Mouse (Mus musculus) lung, postnatal 25 days (tissue): ENCODE measurements around the gene Rab31.

ENCODE experiments used
- DNase-seq: peaks from one replicate; pipeline ENCODE4 v3.0.0; 2022; ENCODE audit warnings: low spot score

Rab31 gene

DNA sequence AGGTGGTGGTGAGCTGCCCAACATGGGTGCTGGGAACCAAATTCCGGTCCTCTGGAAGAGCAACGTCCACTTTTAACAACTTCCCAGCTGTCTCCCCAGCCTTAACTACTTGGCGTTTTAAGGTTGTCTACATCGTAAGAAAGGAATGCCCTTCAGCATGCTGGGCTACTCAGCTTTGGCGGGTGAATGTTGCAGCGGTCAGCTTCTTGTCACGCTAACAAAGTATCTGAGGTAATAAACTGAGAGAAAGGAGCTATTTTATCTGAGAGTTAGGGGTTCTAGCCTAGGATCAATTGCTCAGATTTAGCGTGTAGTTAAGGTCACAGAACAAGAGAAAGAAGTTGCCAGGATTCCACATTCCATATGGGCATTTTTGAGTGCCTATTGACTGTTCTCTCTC lies 71.2 kb downstream of the Rab31 start:
- no peak for DNase-seq

DNA sequence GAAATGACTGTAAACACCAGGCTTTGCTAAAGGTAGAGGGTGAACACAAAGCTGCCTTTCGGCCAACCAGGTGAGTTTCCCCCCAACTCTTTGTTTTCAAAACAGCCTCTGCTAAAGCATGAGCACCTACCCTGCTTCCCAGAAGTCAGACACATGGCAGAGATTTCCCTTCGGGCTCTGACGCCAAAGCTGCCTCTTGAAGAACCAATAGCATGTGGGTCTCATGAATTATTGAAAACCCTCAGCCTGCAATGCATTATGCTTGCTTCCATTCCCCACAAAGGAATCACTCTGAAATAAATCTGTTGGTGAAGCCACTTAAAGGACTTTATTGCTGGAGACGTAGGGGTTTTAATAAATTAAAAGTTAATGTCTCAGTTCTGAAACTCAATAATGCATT lies 72.5 kb downstream of the Rab31 start:
- DNase-seq: no peak

DNA sequence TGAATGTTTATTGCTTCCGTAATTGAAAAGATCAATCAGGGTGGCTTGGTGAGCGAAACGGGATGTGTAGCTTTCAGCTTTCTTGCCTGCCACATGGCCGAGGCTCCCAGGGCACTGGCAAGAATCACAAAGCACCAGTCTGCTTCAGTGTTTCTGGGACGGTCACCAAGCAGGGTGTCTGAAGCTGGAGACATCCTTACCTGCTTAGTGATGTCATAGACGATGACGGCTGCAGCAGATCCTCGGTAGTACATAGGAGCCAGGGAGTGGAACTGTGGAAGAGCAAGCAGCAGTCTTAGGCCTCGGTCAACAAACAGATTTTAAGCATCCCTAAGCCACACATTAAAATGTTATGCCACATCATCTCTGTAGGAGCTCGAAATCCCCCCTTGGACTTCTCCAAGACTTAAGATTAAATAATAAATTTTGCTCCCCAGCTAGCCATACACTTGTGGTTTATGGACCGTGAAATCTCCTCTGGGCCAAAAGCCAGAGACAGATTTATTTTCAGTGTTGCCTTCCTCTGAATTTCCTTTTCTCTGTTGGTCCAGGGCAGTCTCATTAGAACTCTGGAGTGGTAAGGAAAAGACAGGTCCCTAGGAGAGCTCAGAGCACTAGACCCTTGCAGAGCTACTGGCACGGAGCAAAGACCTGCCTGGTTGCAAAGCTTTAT lies 74.6 kb downstream of the Rab31 start:
- no peak for DNase-seq

DNA sequence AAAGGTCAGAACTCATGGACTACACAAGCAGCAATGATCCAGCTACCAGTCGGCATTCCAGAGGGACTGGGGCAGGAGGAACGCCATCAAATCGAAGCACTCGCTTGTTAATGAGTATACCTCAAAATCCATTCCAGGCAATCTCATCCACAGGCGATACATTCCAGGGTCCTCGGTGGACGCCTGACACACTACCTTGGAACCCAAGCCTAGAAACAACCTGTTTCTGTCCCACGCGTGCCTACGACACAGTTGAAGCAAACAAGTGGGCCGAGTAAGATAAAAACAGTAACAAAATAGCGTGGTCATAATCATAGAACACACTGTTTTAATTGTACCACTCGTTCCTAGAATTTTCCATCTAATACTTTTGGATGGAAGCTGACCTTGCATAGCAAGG lies 75.6 kb downstream of the Rab31 start:
- no peak for DNase-seq

DNA sequence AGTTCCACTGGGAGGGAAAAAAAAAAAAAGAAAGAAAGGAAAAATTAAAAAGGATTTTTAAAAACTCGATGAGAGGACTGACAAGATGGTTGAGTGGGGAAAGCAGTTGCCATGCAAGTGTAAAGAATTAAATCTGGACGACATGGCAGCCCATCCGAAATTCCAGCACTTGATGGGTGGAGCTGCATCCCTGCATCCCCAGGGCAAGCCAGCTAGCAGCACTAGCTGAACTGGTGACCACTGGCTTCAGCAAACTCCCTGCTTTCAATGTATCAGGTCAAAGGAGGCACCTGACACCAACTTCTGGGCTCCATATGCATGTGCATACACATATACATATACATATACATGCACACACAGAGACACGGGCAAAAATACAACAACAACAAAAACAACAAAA lies 80.3 kb downstream of the Rab31 start:
- no peak for DNase-seq

DNA sequence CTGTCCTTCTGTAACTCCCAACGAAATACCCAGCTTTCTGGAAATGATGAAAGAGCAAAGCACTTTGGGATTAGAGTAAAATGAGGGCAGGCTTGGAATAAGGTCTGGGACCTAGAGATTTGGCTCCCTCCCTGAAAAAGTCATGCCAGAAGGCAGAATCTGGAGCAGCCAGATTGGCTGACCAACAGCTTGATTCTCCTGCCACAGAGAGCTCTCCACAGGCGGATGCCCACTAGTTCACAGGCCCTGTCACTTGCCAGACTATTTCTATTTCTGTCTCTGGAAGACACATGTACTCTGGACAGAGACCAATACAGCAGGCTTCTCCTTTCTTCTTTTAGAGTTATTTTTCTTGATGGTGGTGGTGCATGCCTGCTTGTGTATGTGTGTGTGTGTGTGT lies 88.8 kb downstream of the Rab31 start:
- DNase-seq: no peak

DNA sequence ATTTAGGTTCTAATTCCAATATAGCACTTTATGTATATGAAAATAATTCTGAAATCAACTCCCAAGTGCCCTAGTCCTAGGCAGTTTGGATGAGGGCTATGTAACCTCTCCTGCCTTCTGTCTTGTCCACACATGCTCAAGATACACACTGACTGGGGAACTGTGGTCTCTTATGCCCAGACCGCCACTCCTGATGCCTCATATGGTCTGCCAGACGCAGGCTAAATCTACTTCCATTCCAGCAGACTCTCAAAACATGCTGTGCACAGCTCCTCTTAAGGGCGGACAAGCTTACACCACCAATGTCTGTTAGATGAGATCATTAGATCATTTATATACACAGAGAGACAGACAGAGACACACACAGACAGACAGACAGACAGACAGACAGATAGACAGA lies 89.2 kb downstream of the Rab31 start:
- no peak for DNase-seq

DNA sequence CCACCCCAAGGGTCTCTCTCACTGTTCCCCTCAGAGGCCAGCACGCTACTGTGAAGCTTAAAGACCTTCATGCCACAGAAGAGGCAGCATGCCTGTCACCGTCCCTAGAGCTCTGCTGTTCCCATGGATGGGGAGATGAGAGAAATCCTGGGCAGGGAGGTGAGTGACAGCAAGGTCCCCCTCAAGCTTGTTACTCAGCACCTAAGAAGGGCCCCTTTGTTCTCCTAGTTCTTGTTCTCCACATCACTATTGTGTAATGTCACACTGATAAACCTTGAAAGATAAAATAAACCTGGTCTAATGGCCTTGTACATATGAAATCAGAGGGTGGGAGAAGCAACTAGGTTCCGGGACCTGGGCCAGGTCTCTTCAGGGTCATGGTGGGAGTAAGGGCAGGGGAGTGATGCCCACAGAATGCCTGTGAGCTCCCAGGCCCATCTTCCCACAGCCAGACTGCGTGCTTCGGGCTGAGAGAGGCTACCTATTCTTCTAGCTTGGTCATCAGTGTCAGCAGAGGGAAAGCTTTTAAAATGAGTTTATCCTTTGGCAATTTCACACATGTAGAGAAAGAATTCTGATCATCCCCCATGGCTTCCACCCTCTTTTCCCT lies 90.4 kb downstream of the Rab31 start:
- no peak for DNase-seq

DNA sequence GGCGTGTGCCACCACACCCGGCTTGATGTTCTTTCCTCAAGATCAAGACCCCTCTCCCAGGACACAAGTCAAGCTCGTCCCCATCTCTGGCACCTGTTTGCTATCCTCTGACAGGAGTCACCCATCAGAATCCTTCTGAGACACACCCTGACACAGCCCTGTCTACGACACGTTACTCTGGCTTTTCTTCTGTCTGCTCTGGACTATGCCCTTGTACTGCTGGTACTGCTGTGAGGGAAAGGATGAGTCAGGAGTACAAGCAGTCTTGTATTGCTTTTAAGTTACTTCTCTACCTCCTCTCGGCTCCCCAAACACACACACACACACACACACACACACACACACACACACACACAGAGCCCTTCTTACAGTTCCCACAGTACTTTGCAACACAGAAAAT lies 91.0 kb downstream of the Rab31 start:
- DNase-seq: no peak

DNA sequence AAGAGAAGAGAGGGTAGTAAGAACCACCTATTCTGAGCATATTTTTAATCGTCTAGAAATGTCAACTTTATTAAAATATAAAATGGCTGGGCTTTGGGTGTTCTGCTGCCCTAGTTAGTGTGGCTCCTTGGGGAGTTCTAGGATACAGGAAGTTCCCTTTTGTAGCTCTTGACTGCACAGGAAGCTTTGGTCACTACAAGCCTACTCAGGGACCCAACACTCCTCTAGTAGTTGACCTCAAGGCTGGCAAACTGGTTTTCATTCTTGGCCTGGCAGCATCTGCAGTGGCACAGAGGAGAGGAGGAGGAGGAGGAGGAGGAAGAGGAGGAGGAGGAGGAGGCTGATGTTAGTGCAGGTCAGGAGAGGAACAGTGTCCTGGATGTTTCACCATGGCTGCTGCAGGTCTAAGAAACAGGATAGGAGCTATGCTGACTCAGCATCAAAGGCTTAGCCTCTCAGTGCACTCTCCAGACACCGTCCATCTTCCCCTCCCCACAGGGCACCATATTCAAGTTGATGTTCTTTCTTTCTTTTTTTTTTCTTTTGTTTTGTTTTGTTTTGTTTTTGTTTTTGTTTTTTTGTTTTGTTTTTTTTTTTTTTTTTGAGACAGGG lies 91.6 kb downstream of the Rab31 start:
- no peak for DNase-seq

DNA sequence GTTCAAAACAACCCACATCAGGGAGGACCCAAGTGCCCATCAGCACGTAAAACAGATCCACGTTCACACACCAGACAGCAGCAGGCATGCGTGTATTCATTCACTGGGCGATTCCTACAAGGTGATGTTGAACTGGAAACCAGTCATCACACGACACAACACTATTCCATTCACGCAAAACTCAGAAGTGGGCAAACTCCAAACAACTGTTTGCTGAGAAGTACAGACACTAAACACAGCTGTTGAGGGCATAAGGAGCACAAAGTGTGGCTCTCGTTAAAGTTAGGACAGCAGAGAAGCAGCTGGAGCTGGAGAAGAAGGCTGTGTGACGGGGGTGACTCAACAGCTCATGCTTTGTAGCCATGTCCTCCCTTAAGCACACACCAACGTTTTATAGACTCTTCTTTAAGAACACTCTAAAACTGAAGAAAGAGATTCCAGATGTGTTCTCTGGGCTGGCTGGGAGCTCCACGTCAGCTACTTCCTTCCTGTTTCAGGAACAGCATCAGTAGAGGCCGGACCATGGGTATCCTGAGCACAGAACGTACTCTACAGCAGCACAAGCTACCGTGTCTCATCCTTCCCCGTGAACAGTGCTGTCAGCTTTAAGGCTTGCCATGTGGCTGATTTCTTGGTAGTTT lies 92.6 kb downstream of the Rab31 start:
- DNase-seq: no peak

DNA sequence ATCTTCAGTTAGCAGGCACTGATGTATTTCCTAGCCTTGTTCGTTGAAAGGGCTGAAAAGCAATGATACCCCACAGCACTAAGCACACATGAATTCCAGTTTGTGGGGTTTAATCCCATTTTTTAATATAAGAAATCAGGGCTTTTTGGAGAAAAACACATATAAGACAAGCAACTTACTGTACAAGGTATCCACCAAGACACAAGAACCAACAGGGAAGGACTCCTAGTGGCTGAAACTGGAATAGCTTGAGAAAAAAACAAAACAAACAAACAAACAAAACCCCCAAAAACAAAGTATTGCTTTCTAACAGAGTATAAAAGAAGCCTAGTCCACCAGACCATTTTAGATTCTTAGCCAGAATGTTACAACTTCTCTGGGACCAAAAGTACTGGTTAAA lies 94.8 kb downstream of the Rab31 start:
- DNase-seq: no peak

DNA sequence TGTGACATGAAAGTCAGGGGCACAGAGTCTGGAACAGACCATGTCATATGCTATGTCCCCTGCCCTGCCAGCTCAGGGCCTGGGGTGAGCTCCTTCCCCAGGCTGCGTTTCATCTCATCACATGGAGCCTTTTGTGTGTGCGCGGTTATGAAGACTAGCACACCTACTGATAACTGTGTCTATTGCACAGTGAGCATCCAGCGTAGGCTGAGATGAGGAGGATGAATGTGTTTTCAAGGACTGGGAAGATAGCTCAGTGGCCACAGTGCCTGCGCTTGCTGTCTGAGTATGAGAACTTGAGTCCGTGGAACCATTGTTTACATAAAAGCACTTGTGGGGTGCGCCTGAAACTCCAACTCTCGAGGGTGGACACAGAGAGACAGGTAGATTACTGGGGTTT lies 96.0 kb downstream of the Rab31 start:
- no peak for DNase-seq

DNA sequence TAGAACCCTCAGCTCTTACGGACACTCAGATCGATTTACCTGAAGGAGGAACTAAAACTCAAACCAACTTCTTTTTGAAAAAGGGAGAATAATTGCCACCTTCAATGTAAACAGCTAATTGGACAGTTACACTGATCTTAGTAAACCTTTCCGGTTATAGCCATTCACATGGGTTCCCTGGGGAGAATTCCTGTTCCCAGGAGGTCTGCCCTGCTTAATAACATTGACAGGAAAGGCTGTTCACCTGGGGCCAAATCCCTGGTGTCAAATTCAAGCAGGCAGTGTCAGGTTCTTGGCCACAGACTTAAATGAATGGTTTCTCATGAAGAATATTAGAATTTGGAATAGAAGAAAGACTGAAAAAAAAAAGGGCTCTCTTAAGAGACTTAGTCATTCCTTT lies 96.6 kb downstream of the Rab31 start:
- DNase-seq: no peak

DNA sequence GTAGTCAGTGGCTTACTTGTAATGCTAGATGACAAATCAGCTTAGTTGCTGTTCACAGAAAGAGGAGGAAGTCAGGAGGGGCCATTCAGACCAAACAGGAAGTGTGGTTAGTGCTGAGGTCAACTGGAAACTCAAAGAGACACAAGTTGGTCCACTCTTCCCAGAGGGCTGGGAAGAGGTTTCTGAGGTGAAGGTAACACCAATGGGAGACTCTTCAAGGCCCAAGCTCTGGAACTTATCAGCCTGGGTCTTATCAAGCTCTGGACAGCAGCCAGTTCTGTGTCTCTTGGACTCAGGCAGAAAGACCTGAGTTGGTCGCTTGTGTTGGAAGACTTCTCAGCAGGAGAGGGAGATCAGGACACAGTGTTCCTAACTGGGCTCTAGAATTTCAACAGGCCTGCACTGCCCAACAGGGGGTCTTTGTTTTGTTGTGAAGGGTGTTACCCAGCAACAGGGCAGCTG lies 97.8 kb downstream of the Rab31 start:
- peak; percentile 50 for DNase-seq

DNA sequence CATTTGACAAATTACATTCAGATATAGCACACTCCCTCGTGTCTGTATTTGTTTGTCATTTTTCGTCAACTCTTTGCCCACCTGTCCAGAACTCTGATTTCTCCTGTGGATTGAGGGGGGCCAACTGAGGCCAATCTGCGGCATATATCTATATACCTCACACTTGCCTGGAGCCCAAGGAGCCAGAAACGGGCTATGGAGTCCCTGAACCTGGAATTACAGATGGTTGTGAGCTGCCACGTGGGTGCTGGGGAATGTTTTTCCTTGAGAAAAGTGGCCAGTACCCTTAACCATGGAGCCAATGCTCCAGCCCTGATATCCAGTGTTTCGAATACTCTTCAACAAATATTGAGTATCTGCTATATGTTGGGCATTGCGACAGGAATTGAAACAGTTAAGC lies 99.6 kb downstream of the Rab31 start:
- no peak for DNase-seq

DNA sequence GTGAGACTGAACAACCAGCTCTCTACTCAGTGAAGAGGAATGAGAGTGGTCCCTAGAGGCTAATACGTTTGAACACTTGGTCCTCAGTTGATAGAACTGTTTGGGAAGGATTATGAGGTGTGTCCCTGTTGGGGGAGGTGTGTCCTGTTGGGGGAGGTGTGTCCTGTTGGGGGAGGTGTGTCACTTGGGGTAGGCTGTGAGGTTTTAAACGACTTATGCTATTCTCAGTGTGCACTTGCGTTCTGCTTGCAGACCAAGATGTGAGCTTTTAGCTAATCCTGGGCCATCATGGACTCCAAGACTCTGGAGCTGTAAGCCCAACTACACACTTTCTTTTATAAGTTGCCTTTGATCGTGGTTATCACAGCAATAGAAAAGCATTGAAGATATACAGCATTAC lies 103.5 kb downstream of the Rab31 start:
- no peak for DNase-seq

DNA sequence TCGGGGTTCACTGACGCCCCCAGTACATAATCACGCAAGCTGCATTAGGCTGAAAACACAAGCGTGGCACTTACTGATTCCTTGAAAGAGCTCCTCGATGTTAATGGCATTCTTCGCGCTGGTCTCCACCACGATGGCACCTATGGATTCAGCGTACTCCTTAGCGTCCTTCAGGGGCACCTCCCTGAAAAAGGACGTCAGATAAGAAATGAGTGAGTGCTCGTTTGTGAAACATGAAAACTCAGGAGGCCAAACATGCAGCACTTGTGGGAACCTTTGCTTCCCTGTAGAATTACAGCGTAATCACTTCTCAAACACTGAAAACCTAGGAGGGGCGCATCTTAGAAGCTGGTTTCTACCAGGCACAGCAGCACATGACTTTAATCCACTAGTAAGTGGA lies 104.8 kb downstream of the Rab31 start:
- no peak for DNase-seq

DNA sequence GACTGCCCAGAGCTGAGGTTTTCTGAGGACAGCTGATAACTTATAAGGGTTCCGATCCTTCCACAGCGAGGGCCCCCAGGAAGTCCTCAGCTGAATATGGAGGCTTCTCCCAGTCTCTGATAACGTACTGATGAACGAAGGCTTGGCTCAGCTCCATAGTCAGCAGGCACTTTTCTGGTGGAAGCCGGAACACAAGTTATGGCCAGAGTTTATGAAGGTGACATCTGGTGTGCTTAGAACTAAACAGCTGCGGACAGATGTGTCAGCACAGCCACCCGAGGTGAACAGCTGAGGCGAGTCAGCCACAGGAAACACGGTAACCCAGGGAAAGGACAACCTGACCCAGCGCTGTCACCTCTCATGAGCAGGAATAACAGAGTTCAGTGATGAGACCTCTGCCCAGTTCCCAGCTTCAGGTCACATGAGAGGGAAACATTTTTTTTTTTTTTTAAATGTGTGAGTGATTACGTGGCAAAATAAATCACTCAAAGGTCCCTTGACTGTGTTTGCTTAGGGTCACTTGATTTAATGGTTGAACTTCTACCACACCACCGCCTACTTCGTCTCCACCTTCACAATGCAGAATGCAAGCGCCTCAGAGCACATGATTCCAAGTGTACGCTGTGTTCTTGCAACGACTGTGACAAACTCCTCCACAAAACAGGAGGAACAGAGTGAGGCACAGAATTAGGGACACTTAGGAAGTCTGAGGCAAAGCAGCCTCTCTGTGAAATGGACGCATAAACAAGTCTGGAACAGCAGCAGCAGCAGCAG lies 106.0 kb downstream of the Rab31 start:
- peak; percentile 72 for DNase-seq

DNA sequence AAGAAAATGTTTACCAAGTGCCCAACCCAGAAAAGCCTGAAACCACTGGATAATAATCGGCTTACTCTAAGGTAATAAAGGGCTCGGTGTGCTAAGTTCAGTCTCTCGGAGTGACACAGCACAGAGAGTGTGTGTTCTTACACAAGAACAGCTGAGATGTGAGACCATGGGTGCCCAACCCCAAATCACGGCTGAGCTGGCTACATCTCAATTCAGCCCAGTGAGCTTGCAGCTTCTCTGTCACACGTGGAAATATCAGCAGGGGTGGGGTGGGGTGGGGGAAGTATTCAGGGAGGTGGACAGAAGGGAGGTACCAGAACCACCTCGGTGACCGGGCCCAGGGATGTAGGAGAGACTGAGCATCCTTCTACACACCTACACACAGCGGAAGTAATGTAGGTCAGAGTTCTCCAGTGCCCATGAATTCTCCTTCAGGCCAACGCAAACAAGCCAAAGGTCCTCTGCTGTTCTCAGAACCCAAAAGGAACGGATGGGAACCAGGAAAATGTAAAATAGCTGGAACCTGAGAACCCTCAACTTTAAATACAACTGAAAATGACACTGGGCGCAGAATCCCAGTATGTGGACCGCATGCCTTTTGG lies 106.7 kb downstream of the Rab31 start:
- no peak for DNase-seq

DNA sequence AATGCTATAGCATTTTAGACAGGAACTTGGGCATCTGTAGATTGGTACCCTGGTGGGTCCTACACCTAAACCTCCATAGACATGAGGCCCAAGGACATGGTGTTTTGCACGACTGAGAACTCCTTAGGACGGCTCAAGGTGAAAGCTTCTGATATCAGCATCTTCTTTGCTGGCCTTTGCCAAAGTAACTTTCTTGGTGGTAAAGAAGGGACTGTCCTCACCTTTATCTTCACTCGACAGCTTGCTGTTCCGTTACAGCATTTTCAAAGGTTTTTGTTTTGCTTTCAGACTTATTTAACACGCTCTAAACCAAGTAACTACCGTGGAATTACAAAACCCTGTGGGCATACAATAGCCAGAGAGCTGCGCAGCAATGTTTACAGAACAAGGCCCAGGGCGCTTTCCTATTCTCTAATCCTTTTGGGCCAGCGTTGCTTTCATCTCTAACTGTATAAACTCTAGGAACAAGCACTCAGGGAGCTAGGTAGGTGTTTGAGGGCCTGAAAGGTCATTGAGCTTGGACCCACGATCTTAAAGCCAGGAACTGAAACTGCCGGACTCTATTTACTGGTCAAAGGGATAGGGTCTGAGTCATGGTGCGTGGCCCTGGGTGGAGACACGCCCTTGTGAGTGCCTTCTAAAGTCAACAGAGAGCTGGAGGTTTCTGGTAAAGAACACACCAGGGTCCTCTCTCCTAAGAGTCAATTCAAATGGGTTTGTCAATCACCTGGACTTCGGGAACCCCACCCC lies 109.0 kb downstream of the Rab31 start:
- peak; percentile 75 for DNase-seq
